In genomic region chr1:165192714-165193264, GRCm38 (mm10) we compare ENCODE assay signal across 1 mouse cellular context.
A peak's percentile ranks its signal among the peaks of the same experiment; 100 is the strongest.
TF ChIP-seq lines count a peak whose summit lies in the region.

No protein-coding gene starts in this region.

TF ChIP-seq in CH12.LX, 34 proteins besides CTCF, POLR2A, EP300 and RAD21 (continued from another document):
- TF ChIP-seq MAX (IDR thresholded peaks at IDR 0.05; ENCODE audit: low read length) (no peak), HCFC1 (IDR thresholded peaks at IDR 0.05; ENCODE audit: low read depth, low read length) (no peak), ELF1 (IDR thresholded peaks at IDR 0.05; ENCODE audit: low read depth, low read length) (peak; percentile 38; the same call in 1 of the 2 replicates), USF1 (IDR thresholded peaks at IDR 0.05; ENCODE audit: low read depth, low read length) (no peak), ETS1 (conservative IDR thresholded peaks at IDR 0.05; ENCODE audit: low read depth, low read length) (peak; percentile 73), GABPA (IDR thresholded peaks at IDR 0.05; ENCODE audit: insufficient replicate concordance, low read depth, low read length) (no peak), MAZ (IDR thresholded peaks at IDR 0.05; ENCODE audit: low read depth, low read length) (peak; percentile 61), MYC (IDR thresholded peaks at IDR 0.05; ENCODE audit: low read depth, low read length) (peak; percentile 29; the same call in 1 of the 2 replicates), MEF2A (IDR thresholded peaks at IDR 0.05; ENCODE audit: borderline replicate concordance, low read depth, low read length) (peak; percentile 56; the same call in 1 of the 2 replicates), UBTF (IDR thresholded peaks at IDR 0.05; ENCODE audit: low read depth, low read length) (no peak), ZMIZ1 (IDR thresholded peaks at IDR 0.05; ENCODE audit: low read depth, low read length) (0 out of 2 replicates have a peak, but pooled peaks have one; percentile 37), SIN3A (IDR thresholded peaks at IDR 0.05; ENCODE audit: low read length) (no peak), POLR2AphosphoS2 (IDR thresholded peaks at IDR 0.05; ENCODE audit: low read depth, low read length) (no peak), JUN (IDR thresholded peaks at IDR 0.05; ENCODE audit: insufficient read depth, low read depth, low read length) (no peak), ZNF384 (IDR thresholded peaks at IDR 0.05; ENCODE audit: low read depth, low read length) (peak; percentile 49; the same call in 1 of the 2 replicates), MAFK (IDR thresholded peaks at IDR 0.05; ENCODE audit: insufficient replicate concordance, low read length) (no peak)
